Mouse (Mus musculus) forebrain, embryonic 14.5 days (tissue): ENCODE data around the gene Snap29. TPM values are rescaled to one million over a fixed set of nuclear protein-coding genes. Genes with fewer than 3 reads are reported as not detected.

Experiments
- ATAC-seq: fragments of 200-750 bp; cut with Nextera tagmentation; 2 replicates; pipeline ENCODE4 v1.8.0; 2017; ENCODE audit warnings: mild to moderate bottlenecking, moderate library complexity
- DNase-seq: peaks from one replicate; pipeline ENCODE4 v3.0.0-alpha.2; 2015; ENCODE audit warnings: low spot score
- H3K27ac ChIP-seq: fragments of 300-500 bp; sonication (generic); 2 replicates; pipeline ENCODE4 v1.5.1; 2014; ENCODE audit warnings: low read depth, mild to moderate bottlenecking, control low read depth, low read length, moderate library complexity
- H3K27me3 ChIP-seq: fragments of 300-500 bp; sonication (generic); replicated peaks from 2 replicates; pipeline ENCODE4 v1.6.1; 2014; ENCODE audit warnings: low read length, control low read depth, mixed read lengths; ENCODE audit not compliant: control insufficient read depth, insufficient read depth
- H3K36me3 ChIP-seq: fragments of 300-500 bp; sonication (generic); 2 replicates; pipeline ENCODE4 v1.6.1; 2014; ENCODE audit warnings: low read length, control low read depth; ENCODE audit not compliant: control insufficient read depth, insufficient read depth
- H3K4me1 ChIP-seq: fragments of 300-500 bp; sonication (generic); 2 replicates; pipeline ENCODE4 v1.6.1; 2014; ENCODE audit warnings: antibody characterized with exemption, low read length, control low read depth; ENCODE audit not compliant: control insufficient read depth, insufficient read depth
- H3K4me2 ChIP-seq: fragments of 300-500 bp; sonication (generic); 2 replicates; pipeline ENCODE4 v1.6.1; 2014; ENCODE audit warnings: mild to moderate bottlenecking, control low read depth, low read length
- H3K4me3 ChIP-seq: fragments of 300-500 bp; sonication (generic); 2 replicates; pipeline ENCODE4 v1.5.1; 2014; ENCODE audit warnings: low read depth, low read length, control low read depth
- H3K9ac ChIP-seq: fragments of 300-500 bp; sonication (generic); 2 replicates; pipeline ENCODE4 v1.6.1; 2014; ENCODE audit warnings: mild to moderate bottlenecking, low read length, control low read depth, moderate library complexity
- H3K9me3 ChIP-seq: fragments of 300-500 bp; sonication (generic); replicated peaks from 2 replicates; pipeline ENCODE4 v1.6.1; 2016; ENCODE audit warnings: low read length, control low read depth, mixed read lengths; ENCODE audit not compliant: control insufficient read depth
- WGBS: fragments of 180-500 bp; shearing (Covaris S2); extraction: QIAGEN DNeasy Blood & Tissue Kit; methylation state at CpG from one replicate; pipeline ENCODE4 v1.1.7; 2014; 5-methylcytosine and 5-hydroxymethylcytosine counted together
- polyA plus RNA-seq: library from polyadenylated mRNA; unstranded; fragments of >200 nt; fragmentation: Nextera tagmentation; extraction: Ambion mirVana; gene quantifications from 2 replicates; pipeline ENCODE4 v1.2.1, GENCODE M21; 2014

Gene Snap29
- 11.1 and 11.6 TPM in 2 replicates for polyA plus RNA-seq

- peak within 1 kb of the TSS; percentile 77 for H3K4me2 ChIP-seq
- H3K27ac ChIP-seq: peak within 1 kb of the TSS; percentile 82
- H3K9me3 ChIP-seq: no peaks in the 10 kb centered on the region
- H3K4me1 ChIP-seq: peaks cover 23% of the 10 kb centered on the region
- peak within 1 kb of the TSS; percentile 85 for H3K9ac ChIP-seq
- H3K4me3 ChIP-seq: peak within 1 kb of the TSS; percentile 76
- no peaks in the 10 kb centered on the region for H3K27me3 ChIP-seq
- DNase-seq (peak; percentile 99), ATAC-seq (peak; percentile 98)
- WGBS: under 1% methylated on average over 55 of the region's 69 CpGs
- peaks cover 3% of the 10 kb centered on the region; the same call in 1 of the 2 replicates for H3K36me3 ChIP-seq
Measured at GRCm38 (mm10) chr16:17405736-17406443, at the start of gene Snap29, which contains the start of gene Pi4ka. Snap29 (plus strand) TSS chr16:17405986. Pi4ka (minus strand) TSS chr16:17406314.

GRCm38 (mm10) chr16:17356031-17356430, 49.8 kb upstream of the Snap29 start:
- H3K36me3 ChIP-seq: peaks cover 75% of the 10 kb centered on the region
- H3K4me3 ChIP-seq: no peak overlapping the region
- no peak overlapping the region for H3K4me2 ChIP-seq
- no peaks in the 10 kb centered on the region for H3K4me1 ChIP-seq
- WGBS: 91% methylated on average over 6 of the region's 6 CpGs
- H3K27ac ChIP-seq: no peak overlapping the region
- no peaks in the 10 kb centered on the region for H3K27me3 ChIP-seq
- no peaks in the 10 kb centered on the region for H3K9me3 ChIP-seq
- no peak for ATAC-seq
- DNase-seq: no peak
- no peak overlapping the region for H3K9ac ChIP-seq

GRCm38 (mm10) chr16:17358787-17359186, 47.0 kb upstream of the Snap29 start:
- H3K27ac ChIP-seq: no peak overlapping the region
- H3K36me3 ChIP-seq: peaks cover 65% of the 10 kb centered on the region
- H3K4me1 ChIP-seq: no peaks in the 10 kb centered on the region
- H3K4me3 ChIP-seq: no peak overlapping the region
- H3K4me2 ChIP-seq: no peak overlapping the region
- no peaks in the 10 kb centered on the region for H3K27me3 ChIP-seq
- no peaks in the 10 kb centered on the region for H3K9me3 ChIP-seq
- ATAC-seq (no peak), DNase-seq (no peak)
- H3K9ac ChIP-seq: no peak overlapping the region
- 92% methylated on average over 4 of the region's 4 CpGs for WGBS

GRCm38 (mm10) chr16:17382306-17382705, 23.5 kb upstream of the Snap29 start:
- H3K4me1 ChIP-seq: no peaks in the 10 kb centered on the region
- no peak overlapping the region for H3K4me2 ChIP-seq
- 92% methylated on average over 4 of the region's 4 CpGs for WGBS
- no peak for ATAC-seq
- H3K4me3 ChIP-seq: no peak overlapping the region
- no peaks in the 10 kb centered on the region for H3K27me3 ChIP-seq
- no peaks in the 10 kb centered on the region for H3K9me3 ChIP-seq
- peaks cover 51% of the 10 kb centered on the region for H3K36me3 ChIP-seq
- H3K27ac ChIP-seq: no peak overlapping the region
- DNase-seq: no peak
- no peak overlapping the region for H3K9ac ChIP-seq

- no peaks in the 10 kb centered on the region for H3K9me3 ChIP-seq
- ATAC-seq (no peak), DNase-seq (no peak)
- peaks cover 40% of the 10 kb centered on the region for H3K36me3 ChIP-seq
- no peak overlapping the region for H3K4me2 ChIP-seq
- H3K4me1 ChIP-seq: no peaks in the 10 kb centered on the region
- H3K4me3 ChIP-seq: no peak overlapping the region
- H3K27ac ChIP-seq: no peak overlapping the region
- 88% methylated on average over 2 of the region's 2 CpGs for WGBS
- H3K27me3 ChIP-seq: no peaks in the 10 kb centered on the region
- H3K9ac ChIP-seq: no peak overlapping the region
Measured at GRCm38 (mm10) chr16:17383594-17384326, 22.0 kb upstream of the Snap29 start.

GRCm38 (mm10) chr16:17392784-17393183, 13.0 kb upstream of the Snap29 start:
- H3K9me3 ChIP-seq: no peaks in the 10 kb centered on the region
- 74% methylated on average over 4 of the region's 4 CpGs for WGBS
- peak; percentile 5 for DNase-seq

GRCm38 (mm10) chr16:17402855-17403254, 2.9 kb upstream of the Snap29 start:
- Histone ChIP-seq H3K9ac (no peak overlapping the region), H3K27ac (no peak overlapping the region), H3K4me3 (no peak overlapping the region), H3K36me3 (peaks cover 3% of the 10 kb centered on the region; the same call in 1 of the 2 replicates), H3K4me1 (peaks cover 26% of the 10 kb centered on the region), H3K27me3 (no peaks in the 10 kb centered on the region), H3K9me3 (no peaks in the 10 kb centered on the region), H3K4me2 (no peak overlapping the region)
- DNase-seq (peak; percentile 42), ATAC-seq (no peak)
- 74% methylated on average over 1 of the region's 1 CpGs for WGBS

More at GRCm38 (mm10) chr16:17392784-17393183, 13.0 kb upstream of the Snap29 start:
- H3K27me3 ChIP-seq: no peaks in the 10 kb centered on the region
- H3K4me2 ChIP-seq: no peak overlapping the region
- no peak overlapping the region for H3K27ac ChIP-seq
- H3K4me3 ChIP-seq: no peak overlapping the region
- no peaks in the 10 kb centered on the region for H3K4me1 ChIP-seq
- no peaks in the 10 kb centered on the region for H3K36me3 ChIP-seq
- H3K9ac ChIP-seq: no peak overlapping the region
- ATAC-seq: no peak

- Histone ChIP-seq H3K9ac (peak overlapping the region; percentile 85), H3K36me3 (peaks cover 3% of the 10 kb centered on the region; the same call in 1 of the 2 replicates), H3K27ac (peak overlapping the region; percentile 82), H3K4me3 (peak overlapping the region; percentile 76), H3K4me1 (peaks cover 26% of the 10 kb centered on the region), H3K27me3 (no peaks in the 10 kb centered on the region), H3K4me2 (peak overlapping the region; percentile 77), H3K9me3 (no peaks in the 10 kb centered on the region)
- DNase-seq (no peak), ATAC-seq (peak; percentile 85)
- under 1% methylated on average over 22 of the region's 22 CpGs for WGBS
Measured at GRCm38 (mm10) chr16:17405271-17405696, 502 bp upstream of the Snap29 start.
